Mouse (Mus musculus): ENCODE measurements around the gene 4930402F06Rik. TPM values are rescaled to one million over a fixed set of nuclear protein-coding genes. Genes with fewer than 3 reads are reported as not detected.

4930402F06Rik gene
- not detected for polyA plus RNA-seq (2014; fragmentation: Illumina TruSeq; extraction: RNeasy Lipid Tissue Mini Kit (QIAGEN cat#74804); ENCODE audit: low read depth, low replicate concordance)

DNA sequence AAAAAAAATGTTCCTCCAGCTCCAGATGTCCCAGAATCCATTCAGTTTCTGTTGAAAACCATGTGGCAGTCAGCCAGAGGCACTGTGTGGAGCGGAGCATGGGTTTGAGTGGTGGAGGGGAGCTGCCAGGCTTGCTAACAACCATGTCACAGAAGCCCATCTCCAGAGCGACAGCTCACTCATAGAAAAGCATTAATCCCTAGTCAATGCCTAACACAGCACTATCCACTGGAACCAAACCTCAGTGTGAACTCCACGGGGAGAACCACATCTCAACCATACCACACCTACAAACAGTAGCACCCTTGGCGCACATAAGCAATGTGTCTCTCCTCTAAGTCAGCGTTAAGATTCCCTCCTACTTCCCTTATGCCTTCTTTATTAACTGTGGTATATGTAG lies at the start of gene 4930402F06Rik:
Gene 4930402F06Rik (minus strand): TSS at position 80 of the 400 bp plus-strand sequence.

DNA sequence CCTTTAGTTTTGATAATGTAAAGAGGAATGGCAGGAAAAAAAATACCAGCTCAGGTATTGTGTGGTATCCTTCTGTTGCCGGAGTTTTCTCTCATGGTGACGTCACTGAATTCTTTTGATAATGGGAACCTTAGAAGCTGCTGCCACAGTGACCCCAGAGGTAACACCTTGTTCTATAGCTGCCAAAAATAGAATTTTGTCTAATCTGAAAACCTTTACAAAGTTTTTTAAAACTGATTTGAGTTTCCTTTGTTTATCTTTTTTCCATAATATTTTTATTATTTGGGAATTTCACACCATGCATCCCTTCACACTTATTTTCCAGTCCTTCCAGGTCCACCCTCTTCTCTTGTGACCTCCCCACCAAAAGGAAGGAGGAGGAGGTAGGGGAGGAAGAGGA lies 29.3 kb downstream of the 4930402F06Rik start, which contains the start of gene 4930568D16Rik:
Gene 4930568D16Rik (minus strand): TSS at position 101 of the 400 bp plus-strand sequence.

DNA sequence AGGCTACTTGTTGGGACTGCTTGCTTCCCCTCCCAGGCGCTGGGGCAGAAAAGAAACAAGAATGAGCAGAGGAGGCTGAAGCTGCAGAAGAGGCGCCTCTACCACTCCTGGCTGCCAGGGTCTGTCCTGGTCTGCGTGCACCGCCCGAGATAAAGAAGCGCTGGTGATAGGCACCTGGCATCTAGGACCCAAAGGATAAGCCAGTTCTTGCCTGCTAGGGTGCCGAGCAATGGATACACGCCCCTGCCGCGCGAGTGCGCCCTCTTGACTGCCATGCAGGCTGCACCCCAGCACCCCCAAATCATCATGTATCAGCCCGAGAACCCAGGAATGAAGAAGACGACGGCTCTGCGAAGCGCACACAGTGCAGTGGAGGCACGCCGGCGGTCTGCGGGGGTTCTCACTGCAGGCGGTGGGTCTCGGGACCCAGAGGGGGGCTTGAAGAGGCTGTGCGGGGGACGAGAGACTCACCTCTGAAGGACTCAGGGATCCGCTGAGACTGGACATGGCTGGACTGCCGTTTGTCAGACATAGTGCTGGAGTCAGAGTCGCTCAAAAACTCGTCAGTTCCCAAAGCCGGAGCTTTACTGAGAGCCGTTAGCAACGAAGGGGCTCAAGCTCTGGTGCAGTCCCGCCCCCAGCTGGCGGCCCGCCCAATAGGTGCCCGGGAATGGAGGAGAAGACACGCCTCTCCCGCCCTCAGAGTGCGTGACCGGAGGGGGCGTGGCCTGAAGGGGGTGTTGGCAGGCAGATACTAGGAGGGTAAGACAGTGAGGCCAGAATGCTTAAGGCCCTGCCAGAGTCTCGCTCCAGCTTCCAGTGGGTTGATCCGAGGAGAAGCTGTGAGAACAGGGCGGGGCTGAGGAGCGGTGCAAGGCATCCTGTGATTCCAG lies 60.3 kb downstream of the 4930402F06Rik start, which contains the start of gene Stom:
Gene Stom (minus strand): TSS at position 589 of the 893 bp plus-strand sequence.

Other genes with a start within 250 kb of the 4930402F06Rik start
- gene Rab14, start 196.1 kb downstream of the 4930402F06Rik start, polyA plus RNA-seq (2014; fragmentation: Illumina TruSeq; extraction: RNeasy Lipid Tissue Mini Kit (QIAGEN cat#74804); ENCODE audit: low read depth, low replicate concordance) = 424 TPM
- gene Gsn, start 140.8 kb downstream of the 4930402F06Rik start, polyA plus RNA-seq (2014; fragmentation: Illumina TruSeq; extraction: RNeasy Lipid Tissue Mini Kit (QIAGEN cat#74804); ENCODE audit: low read depth, low replicate concordance) = 21.2 TPM
- gene Stom, start 60.2 kb downstream of the 4930402F06Rik start, polyA plus RNA-seq (2014; fragmentation: Illumina TruSeq; extraction: RNeasy Lipid Tissue Mini Kit (QIAGEN cat#74804); ENCODE audit: low read depth, low replicate concordance) = 123 TPM
- not detected for gene 4930568D16Rik, start 29.4 kb downstream of the 4930402F06Rik start, polyA plus RNA-seq (2014; fragmentation: Illumina TruSeq; extraction: RNeasy Lipid Tissue Mini Kit (QIAGEN cat#74804); ENCODE audit: low read depth, low replicate concordance)
- gene Ggta1, start 66.1 kb upstream of the 4930402F06Rik start, polyA plus RNA-seq (2014; fragmentation: Illumina TruSeq; extraction: RNeasy Lipid Tissue Mini Kit (QIAGEN cat#74804); ENCODE audit: low read depth, low replicate concordance) = 16.7 TPM
- 4.8 TPM for gene Dab2ip, start 161.1 kb upstream of the 4930402F06Rik start, polyA plus RNA-seq (2014; fragmentation: Illumina TruSeq; extraction: RNeasy Lipid Tissue Mini Kit (QIAGEN cat#74804); ENCODE audit: low read depth, low replicate concordance)